Mouse (Mus musculus) kidney, adult 8-10 months (tissue): ENCODE data around the gene Gm17651.

Source experiments
- DNase-seq, 2 experiments: peaks; one replicate each; pipeline ENCODE4 v3.0.0; 2022

Gene Gm17651

DNA sequence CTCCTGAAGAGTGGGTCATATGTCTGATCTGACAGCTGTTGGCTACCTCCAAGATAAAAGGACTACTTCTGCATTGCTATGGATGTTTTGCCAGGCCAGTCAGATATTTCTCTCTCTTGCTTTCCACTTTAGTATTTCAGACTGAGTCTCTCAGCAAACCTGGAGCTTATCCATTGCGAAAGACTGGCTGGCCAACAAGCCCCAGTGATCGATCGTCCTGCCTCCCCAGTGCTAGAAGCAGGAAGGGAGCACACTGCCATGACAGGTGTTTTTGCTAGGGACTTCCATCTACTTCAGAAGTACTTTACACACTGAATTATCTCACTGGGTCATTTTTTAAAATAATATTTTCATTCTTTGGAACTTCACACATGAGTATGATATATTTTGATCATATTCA is 3.9 kb upstream of the Gm17651 start:
- no peak for DNase-seq

DNA sequence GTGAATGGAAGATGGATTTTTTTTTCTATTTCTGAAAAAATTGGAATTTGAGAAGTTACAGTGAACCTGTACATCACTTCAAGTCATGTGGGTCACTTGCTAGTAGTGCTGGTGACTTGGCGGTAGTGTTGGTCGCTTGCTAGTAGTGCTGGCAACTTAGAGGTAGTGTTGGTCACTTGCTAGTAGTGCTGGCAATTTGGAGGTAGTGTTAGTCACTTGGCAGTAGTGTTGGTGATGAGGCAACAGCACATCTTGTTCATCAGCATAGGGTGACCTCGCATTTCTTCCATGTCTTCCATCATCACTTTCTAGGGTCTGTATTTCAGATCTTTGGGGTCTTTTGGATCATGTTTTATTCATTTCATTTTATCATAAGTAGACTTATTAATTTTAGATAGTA is 1.6 kb upstream of the Gm17651 start:
- DNase-seq: no peak

DNA sequence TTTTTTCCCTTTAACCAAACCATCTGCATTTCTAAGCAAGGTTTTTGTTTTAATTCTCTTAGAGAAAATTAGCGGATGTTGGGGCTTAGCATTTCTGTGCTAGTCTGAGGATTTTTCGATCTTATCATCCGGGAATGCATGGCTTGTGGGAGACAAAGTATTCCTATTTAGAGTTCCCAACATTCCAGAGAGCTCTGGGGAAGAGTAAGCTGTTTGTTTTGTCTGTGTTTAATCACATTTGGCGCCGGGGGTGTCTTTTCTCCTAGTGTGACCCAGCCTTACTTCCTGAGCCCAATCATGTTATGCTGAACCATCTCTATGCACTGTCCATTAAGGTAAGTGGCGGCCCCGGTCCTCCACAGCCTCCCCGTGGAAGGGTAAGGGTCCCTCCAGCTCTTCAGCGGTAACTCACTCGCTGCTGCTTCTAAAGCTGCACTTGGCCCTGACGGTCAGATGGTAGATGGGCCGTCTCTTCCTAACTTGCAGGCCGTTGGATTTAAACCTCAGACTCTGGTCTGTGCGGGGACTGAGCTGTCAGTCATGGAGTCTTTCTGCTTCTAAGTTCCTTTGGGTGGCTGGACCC is 7.3 kb downstream of the Gm17651 start:
- DNase-seq: no peak

DNA sequence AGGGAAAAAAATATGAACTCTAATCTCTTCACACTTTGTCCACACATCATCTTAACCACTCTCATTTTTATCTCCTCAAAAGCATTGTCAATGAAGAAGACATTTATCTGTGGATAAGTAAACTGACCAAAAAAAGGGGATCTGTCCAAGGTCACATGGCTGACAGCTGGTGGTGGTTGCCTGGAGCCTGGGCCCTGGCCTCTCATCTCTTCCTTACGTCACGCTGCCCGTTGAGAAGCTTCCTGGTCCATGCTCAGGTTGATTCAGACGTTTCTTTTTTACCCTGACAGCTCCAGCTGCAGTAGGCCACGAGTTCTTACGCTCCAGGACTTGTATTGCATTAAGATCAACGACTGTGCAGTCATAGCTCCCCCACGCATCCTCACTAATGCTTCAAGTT is 8.3 kb downstream of the Gm17651 start:
- no peak for DNase-seq

DNA sequence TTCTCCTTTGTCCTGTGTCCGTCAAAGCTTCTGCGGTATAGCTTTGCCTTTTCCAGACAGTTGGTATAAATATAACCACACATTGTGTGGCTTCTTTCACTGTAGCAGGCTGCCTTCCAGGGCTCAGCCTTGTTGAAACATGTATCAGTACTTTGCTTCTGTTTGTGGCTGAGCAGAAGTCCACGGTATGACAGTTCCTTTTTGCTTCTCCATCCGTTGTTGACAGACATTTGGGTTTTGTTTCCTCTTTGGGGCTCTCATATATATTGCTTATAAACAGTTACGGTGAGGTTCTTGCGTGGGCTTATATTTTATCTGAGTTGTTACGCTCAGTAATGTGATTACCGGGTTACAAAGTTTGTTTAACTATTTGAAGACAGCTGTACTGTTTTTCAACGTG is 9.0 kb downstream of the Gm17651 start:
- DNase-seq: no peak

DNA sequence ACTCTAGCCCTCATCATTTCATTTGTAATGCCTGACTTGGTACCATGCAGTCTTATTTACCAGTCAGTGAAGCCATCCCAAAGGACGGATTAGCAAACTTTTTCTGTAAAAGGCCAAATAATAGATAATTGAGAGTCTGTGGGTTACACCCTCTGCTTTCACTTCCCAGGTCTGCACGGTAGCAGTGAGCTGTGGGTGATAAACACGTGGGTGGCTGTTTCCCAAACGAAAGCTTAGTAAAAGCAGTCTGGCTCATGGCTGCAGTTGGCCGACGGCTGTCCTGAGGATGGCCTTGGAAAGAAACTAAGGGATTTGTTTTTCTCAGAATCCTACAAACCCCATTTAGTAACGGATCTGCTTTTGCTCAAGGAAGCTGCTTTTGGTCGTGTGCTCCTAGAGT is 13.3 kb downstream of the Gm17651 start:
- DNase-seq: no peak

DNA sequence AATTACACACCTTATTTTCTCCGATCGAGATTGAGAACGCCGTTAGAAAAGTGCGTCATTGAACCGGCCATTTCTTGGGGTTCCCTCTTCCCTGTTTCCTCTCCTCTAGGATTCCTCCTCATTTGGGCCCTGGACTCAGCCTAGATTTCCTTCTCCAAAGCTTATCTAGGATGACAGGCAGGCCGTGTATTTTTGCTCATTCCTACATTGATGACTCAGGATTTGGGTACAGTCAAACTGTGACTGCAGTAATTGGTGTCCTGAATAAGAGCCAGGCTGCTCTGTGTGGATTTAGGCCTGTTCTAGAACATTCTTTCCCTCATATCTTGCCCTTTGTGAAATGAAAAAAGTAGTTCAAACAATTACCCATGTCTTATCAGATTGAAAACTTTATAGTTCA is 14.7 kb downstream of the Gm17651 start:
- DNase-seq: no peak

DNA sequence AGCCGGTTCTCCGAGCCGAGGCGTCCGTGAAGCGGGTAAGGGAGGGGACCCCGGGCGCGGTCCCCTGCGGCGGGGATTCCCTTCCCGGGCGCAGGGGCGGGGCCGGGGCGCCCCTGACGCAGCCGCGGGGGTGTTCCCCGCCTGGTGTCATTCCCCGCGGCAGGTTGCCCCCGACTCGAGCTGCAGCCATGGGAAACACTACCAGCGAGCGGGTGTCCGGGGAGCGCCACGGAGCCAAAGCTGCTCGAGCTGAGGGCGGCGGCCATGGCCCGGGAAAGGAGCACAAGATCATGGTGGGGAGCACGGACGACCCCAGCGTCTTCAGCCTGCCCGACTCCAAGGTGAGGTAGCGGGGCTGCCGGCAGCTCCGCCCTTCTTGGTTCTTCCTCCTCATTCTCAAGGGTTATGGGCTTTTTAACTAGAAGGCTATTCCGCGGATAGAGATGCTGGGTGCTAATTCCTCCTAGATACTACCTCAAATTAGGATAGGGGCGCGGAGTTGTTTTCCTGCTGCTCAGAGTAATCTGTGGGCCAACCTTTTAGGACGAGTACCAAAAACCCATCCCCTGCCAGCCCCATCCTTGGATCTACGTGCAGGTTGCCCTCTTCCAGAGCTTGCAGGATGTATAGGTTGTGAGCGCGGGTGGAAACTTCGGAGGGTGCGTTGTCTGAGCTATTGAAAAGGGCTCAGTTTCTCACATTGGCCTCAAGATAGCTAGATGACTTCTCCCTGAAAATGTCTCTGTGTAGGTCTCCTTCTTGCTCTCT is 15.9 kb downstream of the Gm17651 start:
- DNase-seq: no peak

DNA sequence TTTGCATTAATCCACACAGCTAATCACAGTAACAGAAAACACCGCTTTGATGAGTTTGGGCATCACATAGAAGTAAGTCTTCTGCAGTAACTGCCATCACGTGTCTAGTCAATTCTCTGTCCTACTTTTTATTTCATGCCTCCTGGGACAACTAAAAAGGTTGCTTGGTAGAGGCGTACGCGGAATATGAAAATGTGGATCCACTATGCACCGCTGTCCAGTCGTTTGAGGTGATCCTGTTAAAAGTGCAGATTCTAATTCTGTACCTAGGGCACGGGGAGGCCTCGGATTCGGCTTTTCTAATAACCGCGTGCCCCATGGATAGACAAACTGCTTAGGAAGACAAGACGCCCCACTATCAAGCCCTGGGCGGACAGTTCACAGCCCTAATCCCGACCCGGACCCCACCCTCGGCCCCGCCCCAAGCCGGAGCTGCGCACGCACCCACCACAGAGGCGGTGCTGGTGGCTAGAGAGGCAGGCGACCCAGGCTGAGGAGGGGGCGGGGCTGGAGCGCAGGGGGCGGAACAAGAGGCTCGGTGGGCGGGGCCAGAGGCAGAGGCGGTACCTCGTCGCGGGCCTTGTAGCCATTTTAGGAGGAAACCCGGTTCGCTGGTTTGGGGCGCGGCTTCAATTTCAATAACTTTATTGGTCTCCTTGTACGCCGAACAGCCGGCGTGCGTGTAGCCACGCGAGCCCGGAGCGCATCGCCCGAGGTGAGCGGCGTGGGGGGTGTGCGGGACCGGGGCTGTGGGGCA is 16.7 kb downstream of the Gm17651 start, which contains the start of gene Prkab2:
Gene Prkab2, plus strand, starts transcription at position 539 of the 757 bp plus-strand sequence.
- DNase-seq: peak; percentile 98 to 99

DNA sequence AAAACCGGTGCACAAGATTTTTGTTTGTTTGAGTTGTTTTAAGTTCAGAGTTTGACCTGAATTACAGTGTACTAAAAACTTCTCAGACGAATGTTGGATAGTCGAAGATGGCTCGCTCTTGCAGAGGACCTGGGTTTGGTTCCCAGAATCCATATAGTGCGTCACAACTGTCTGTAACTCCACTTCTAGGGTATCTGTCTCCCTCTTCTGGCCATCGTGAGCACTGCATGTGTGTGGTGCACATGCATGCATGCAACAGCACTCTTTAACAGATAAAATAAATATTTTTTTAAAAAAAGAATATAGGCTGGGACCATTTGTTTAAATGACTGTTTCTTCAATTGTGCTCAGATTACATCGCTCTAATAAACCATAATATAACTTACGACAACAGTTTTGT is 19.6 kb downstream of the Gm17651 start:
- peak in 1 of 2 experiments; percentile 60 for DNase-seq

DNA sequence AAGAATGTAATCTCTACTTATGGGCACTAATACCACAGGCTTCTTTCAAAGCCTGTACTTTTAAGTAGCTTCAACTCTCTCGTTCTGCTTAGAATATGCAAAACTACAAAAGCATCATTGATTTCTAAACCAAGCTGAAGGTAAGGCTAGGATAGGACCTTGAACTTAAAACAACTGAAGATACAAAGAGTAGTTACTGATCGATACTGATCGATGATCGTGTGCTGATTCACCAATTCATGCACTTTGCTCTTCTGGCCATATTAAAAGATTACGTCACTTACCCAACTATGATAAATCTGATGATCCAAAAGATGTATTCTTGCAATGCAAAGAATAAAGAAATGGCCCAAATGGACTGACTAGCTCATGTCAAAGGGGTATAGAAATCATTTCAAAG is 20.7 kb downstream of the Gm17651 start:
- DNase-seq: no peak

DNA sequence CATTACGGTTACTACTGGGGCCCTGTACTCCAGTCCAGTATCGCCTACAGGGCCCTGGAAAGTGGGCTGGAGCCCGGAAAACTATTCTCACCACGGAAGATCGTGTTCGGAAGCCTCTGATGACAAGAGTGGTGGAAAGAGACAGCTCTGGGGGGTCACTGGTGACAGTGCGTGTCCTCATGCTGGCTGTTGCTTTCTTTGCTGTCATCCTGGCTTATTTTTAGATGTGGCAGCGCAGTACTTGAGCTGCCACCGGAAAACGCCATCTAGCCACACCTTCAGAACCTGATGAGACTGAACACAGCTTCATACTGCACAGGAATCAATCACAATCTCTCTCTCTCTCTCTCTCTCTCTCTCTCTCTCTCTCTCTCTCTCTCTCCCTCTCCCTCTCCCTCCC is 22.9 kb downstream of the Gm17651 start:
- DNase-seq: no peak

DNA sequence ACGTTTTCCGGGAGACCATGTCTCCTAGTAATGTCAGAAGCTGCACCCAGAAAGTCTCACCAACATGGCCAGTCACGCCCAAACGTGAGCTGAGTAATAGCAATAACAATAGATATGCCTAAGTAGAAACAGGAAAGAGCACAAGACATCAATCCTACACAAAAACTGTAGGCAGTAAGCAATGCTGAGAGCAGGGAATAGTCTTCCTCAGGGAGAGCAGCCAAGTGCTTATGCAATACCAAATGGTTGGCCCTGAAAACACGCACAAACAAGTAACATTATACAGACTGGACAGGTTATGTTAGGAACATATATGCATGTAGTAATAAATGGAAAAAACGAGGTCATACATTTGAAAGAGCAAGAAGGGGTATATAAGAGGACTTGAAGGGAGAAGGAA is 25.0 kb downstream of the Gm17651 start:
- DNase-seq: no peak

DNA sequence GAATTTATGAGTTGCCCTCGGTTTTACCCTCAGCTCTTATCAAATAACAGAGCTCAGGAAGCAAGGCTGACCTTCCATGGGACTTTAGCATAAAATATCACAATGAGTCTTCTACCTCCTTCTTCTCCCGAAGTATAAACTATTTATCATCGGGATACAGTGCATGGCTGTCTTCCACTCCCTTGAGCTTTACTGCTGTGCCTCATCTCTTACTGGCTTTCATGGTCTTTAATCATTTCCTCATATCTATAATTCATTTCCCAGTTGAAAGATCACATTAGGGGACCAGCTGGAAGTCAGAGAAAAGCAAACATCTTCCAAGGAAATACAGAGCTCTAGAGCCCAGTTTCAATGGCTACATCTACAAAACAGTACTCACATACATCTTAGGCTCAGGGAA is 25.5 kb downstream of the Gm17651 start:
- no peak for DNase-seq

DNA sequence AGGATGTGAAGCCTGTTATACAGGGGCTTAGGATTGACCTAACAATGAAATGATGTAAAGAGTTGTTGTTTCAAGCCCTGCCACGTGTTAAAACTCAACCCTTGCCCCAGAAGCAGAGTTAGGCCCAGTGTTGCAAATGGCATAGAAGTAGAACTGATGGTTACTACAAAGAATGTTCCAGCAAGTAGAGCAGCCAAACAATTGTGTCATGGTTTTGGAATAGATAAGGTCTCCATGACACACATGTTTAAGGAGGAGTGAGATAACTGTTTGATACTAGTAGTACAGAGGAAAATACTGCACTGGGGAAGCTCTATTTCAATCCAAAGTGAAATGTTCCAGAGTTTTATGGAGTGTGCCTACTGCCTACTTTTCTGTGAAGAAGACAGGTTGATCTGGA is 26.0 kb downstream of the Gm17651 start:
- DNase-seq: no peak

DNA sequence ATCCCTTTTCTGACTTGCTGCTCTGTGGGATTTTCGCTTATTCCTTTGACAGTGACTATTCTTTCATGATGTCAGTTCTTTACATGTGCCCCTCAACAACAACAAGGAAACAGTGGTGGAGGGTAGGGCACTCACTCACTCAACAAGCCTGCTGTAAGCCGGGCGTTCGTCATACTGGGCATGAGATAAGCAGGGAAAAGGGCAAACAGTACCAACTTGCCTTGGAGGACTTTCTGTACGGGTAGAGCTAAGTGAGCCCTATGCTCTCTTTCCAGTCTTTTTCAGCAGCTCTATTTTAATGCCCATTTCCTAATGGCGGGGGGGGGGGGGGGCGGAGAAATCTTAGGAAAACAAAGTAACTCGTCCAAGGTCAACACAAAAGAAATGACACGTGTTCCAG is 32.5 kb downstream of the Gm17651 start:
- no peak for DNase-seq

DNA sequence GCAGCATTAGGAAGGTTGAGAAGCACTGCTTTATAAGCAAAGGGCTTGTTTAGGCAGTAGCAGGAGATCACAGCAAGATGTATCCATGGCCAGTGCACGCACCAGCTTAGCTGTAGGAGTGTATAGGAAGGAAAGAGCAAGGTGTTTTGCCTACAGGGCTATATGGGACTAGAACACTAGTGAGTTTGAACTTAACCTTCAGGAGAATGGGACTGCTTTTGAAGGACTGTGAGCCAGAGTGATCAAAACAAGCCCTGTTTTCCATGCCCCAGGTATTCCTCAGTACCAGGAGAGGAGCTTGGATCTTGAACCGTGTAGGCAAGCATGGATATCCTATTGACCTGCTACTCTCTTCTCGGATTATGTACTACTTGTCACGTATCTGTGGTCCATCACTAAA is 33.1 kb downstream of the Gm17651 start:
- no peak for DNase-seq

DNA sequence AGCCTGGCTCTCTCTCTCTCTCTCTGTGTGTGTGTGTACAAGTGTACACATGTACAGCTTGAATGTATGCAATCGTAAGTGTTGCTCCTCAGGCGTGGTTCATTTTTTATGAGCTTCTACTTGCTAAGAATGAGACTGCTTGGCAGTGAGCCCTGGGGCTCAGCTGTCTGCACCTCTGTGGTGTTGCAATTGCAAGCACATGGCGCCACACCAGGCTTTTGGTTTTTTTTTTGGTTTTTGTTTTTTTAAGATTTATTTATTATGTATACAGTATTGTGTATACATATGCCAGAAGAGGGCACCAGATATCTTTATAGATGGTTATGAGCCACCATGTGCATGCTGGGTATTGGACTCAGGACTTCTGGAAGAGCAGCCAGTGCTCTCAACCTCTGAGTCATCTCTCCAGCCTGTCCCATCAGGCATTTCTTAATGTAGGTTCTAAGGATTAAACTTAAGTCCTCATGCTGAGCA is 40.2 kb downstream of the Gm17651 start:
- DNase-seq: no peak

DNA sequence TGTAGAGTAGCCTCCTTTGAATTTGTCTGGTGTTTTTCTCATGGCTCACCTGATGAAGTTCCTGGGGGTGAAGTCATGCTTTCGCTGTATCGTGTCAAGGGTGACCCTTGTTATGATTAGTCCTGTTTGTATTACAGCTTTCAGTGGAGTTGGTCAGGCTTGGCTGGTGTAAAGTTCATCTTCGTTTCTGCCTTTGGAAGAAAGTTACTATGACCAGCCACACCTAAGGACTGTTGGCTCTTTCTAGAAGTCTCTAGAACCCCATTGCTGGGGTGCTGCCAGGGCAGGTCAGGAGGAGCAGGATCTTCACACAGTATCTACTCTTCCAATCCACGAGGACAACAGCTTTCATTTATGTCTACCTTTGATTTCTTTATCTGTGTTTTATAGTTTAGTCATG is 41.0 kb downstream of the Gm17651 start:
- no peak for DNase-seq

DNA sequence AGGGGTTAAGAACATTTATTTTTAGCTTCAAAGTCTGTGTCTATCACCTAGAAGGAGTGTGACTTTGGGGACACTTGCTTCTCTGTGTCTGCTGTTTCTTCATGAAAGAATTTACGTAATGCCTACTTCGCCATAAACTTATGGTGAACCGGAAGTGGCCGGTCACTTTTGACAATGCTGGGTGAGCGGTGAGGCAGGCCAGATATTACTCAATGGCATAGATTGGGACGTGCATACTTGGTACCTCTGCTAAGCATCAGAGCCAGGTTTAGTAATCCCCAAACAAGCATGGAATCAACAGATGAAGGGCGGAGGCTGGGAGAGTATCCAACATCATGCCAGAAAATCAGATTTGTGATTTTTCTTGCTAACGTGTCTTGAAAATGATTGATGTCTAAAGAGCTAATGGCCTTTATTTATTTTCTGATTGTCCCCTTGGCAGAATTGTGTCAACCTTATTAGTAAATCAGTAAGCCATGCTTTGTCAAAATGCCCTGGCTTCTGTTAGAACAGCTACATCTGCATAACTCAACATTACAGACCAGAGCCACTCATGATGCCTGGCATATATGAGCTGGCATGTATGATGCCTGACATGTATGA is 43.1 kb downstream of the Gm17651 start:
- no peak for DNase-seq

DNA sequence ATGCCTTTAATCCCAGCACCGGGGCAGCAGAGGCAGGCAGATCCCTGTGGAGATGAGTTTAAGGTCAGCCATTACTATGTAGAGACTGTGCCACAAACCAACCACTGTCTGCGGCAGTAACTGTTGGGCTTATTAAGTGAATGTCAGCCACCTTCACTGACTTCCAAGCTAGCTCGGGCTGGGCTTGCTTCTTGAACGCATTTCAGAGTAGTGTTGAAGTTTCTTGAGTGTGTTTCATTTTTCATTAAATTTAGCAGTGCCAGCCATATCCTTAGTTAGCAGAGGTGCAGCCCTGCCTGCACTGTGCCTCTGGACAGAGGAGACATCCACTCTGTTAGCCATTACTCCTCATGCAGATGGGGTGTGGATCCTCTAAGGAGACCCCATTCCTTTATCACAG is 43.7 kb downstream of the Gm17651 start:
- DNase-seq: no peak

DNA sequence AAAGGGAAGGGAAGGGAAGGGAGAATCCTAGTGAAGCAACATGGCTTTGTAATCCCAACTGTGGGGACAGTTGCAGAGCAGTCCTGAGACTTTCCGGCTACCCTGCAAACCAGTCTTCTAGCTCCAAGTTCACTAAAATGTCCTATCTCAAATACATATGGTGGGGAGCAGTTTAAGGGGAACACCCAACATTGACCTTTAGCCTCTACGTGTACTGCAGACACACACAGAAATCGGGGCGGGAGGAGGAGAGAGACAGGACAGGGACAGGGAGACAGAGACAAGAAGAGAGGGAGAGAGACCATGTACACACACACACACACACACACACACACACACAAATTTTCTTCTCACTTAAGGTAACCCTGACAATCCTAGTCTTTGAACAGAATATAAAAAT is 44.6 kb downstream of the Gm17651 start:
- no peak for DNase-seq

DNA sequence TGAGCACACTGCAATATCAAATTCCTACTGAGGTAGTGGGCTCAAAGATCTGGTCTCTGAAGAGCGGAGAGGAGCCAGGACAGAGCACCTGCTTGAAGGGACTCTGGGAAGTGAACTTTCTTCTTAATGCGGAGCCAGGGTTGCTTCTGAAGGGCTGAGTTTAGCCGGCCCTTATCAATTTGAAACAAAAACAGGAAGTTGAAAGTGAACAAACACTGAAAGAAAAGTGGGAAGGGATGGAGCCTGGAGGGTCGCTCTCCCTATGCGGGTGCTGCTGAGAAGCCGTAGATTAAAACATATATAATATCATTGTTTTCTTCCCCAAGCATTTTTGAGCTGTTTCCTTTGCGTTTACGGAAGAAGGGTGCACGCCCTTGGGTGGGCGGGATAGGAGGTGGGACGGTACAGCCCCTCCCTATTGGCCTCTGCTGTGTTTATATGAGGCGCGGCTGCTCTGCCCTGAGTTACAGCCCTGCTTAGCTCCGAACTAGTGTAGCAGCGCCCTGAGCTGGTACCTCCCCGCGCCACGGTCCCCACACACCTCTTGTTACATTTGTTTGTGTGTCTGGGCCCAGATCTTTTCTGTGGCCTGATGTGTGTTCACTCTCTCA is 46.0 kb downstream of the Gm17651 start, which contains the start of gene Fmo5:
Gene Fmo5, plus strand, starts transcription at position 414 of the 611 bp plus-strand sequence.
- peak; percentile 71 to 84 for DNase-seq
